Mouse (Mus musculus): ENCODE measurements around the gene Olfr1042. TPM values are rescaled to one million over a fixed set of nuclear protein-coding genes. Genes with fewer than 3 reads are reported as not detected.
"Not testable (repeated sequence)": the region's sequence is repeated elsewhere in the genome, so short reads cannot be mapped to it uniquely, and the experiment has no call there.

Gene Olfr1042
- total RNA-seq (2015; ENCODE audit: low replicate concordance): not detected in 2 replicates
- not detected in 2 replicates for total RNA-seq (2017; ENCODE audit: low replicate concordance)

- ATAC-seq (replicated peaks; ENCODE audit: low FRiP score, poor library complexity, severe bottlenecking): no peak
Observed at GRCm38 (mm10) chr2:86161738-86162137, at the start of gene Olfr1042. Olfr1042 (minus strand) TSS chr2:86161838.

- no peak for ATAC-seq (replicated peaks; ENCODE audit: low FRiP score, poor library complexity, severe bottlenecking)
Observed at GRCm38 (mm10) chr2:86202909-86203308, 41.3 kb upstream of the Olfr1042 start, which contains the start of gene Olfr1045. Olfr1045 (minus strand) TSS chr2:86203009.

- no peak for ATAC-seq (replicated peaks; ENCODE audit: low FRiP score, poor library complexity, severe bottlenecking)
Observed at GRCm38 (mm10) chr2:86195863-86196262, 34.2 kb upstream of the Olfr1042 start.

DNA sequence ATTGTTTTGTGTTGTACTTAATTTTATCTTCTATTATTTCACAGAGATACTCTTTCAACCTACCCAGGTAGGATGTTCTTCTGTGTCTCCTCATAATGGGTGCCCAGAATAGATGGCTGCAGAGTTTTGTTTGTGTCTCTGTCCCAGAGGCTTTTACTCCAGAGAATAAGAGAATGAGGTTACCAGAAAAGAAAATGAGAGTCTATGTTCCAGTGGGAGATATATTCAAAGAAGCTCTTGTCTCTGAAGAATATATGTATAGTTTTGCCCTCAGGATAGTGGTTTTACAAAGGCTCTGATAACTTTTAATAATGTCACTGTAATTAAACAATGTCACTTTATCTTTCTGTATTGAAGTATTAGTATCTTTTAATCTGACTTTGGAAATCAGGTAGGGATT is 23.9 kb upstream of the Olfr1042 start, which contains the start of gene Olfr52:
Gene Olfr52 (minus strand): TSS at position 101 of the 400 bp plus-strand sequence.
- no peak for ATAC-seq (replicated peaks; ENCODE audit: low FRiP score, poor library complexity, severe bottlenecking)

DNA sequence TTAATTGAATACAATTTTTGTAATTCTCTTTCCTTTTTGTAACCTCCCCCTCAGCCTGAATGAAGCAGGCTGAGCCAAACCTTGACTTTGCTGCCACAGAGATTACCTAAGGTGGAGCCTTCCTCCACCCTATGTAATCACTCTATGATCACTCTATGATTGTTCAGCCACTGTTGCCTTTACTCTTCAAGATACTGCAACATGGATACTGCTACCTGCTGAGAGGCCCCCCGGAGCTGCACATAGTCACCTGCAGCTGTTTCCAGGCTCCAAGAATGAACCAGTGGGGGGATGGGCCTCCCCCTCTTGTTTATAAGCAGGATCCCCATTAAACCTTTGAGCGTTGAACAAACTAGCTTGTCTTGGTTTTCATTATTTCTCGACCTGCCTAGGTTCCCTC is 18.3 kb upstream of the Olfr1042 start:
- ATAC-seq (replicated peaks; ENCODE audit: low FRiP score, poor library complexity, severe bottlenecking): no peak

DNA sequence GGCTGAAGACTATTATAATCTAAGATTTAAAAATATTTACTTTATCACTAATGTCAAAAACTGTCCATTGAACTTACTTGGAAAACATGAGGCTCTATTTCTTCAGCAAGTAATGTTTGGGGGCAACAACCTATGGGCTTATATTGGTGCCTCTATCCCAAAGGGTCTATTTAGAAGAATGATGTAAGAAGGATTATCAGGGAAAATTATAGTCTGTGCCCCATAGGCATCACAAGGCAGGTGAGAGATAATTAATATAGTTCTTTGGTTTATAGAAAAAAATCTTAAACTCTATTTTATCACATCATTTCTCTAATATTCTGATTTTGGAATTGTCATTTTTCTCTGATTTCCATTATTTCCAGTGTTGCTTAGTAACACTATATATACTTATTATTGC is 16.1 kb upstream of the Olfr1042 start, which contains the start of gene Olfr1044:
Gene Olfr1044 (minus strand): TSS at position 101 of the 400 bp plus-strand sequence.
- ATAC-seq (replicated peaks; ENCODE audit: low FRiP score, poor library complexity, severe bottlenecking): no peak

DNA sequence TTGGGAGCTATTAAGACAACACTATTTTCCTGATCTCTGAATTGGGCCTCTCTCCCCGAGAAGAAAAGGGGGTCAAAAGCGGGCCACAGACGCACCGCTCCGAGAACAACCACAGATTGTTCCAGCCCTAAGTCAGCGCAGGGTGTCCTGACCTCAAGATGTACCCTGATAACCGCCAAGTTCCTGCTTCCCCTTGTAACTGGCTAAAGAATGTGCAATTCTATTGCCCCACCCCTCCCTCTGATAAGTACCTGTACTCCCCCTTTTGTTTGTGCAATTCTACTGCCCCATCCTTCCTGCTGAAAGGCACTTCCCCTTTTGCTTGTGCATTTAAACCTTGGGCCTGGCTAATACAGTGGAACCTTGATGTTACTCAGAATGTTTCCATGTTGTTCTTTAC is 13.8 kb upstream of the Olfr1042 start:
- not testable (repeated sequence) for ATAC-seq (replicated peaks; ENCODE audit: low FRiP score, poor library complexity, severe bottlenecking)

GRCm38 (mm10) chr2:86167422-86167821 is 5.8 kb upstream of the Olfr1042 start, which contains the start of gene Olfr1043:
Olfr1043 (minus strand) TSS chr2:86167522.
- ATAC-seq (replicated peaks; ENCODE audit: low FRiP score, poor library complexity, severe bottlenecking): no peak

GRCm38 (mm10) chr2:86146632-86147031 is 15.0 kb downstream of the Olfr1042 start, which contains the start of gene Olfr1040:
Olfr1040 (minus strand) TSS chr2:86146732.
- no peak for ATAC-seq (replicated peaks; ENCODE audit: low FRiP score, poor library complexity, severe bottlenecking)

GRCm38 (mm10) chr2:86135828-86136227 is 25.8 kb downstream of the Olfr1042 start, which contains the start of gene Olfr1039:
Olfr1039 (minus strand) TSS chr2:86135928.
- no peak for ATAC-seq (replicated peaks; ENCODE audit: low FRiP score, poor library complexity, severe bottlenecking)

Other genes with a start within 250 kb of the Olfr1042 start
- not detected in 2 replicates for gene Olfr1025-ps1, start 246.6 kb downstream of the Olfr1042 start, total RNA-seq (2015; ENCODE audit: low replicate concordance)
- gene Olfr1025-ps1, start 246.6 kb downstream of the Olfr1042 start, total RNA-seq (2017; ENCODE audit: low replicate concordance): not detected in 2 replicates
- not detected in 2 replicates for gene Olfr1026, start 240.3 kb downstream of the Olfr1042 start, total RNA-seq (2015; ENCODE audit: low replicate concordance)
- gene Olfr1026, start 240.3 kb downstream of the Olfr1042 start, total RNA-seq (2017; ENCODE audit: low replicate concordance): not detected in 2 replicates
- gene Olfr1028, start 211.4 kb downstream of the Olfr1042 start, total RNA-seq (2015; ENCODE audit: low replicate concordance): not detected in 2 replicates
- gene Olfr1028, start 211.4 kb downstream of the Olfr1042 start, total RNA-seq (2017; ENCODE audit: low replicate concordance): 0.42 TPM in 1 of 2 replicates, not detected in the other
- not detected in 2 replicates for gene Olfr1029, start 187.9 kb downstream of the Olfr1042 start, total RNA-seq (2015; ENCODE audit: low replicate concordance)
- gene Olfr1029, start 187.9 kb downstream of the Olfr1042 start, total RNA-seq (2017; ENCODE audit: low replicate concordance): not detected in 2 replicates
- gene Olfr1030, start 182.6 kb downstream of the Olfr1042 start, total RNA-seq (2015; ENCODE audit: low replicate concordance): not detected in 2 replicates
- gene Olfr1030, start 182.6 kb downstream of the Olfr1042 start, total RNA-seq (2017; ENCODE audit: low replicate concordance): not detected in 2 replicates
- gene Olfr1031, start 171.5 kb downstream of the Olfr1042 start, total RNA-seq (2015; ENCODE audit: low replicate concordance): not detected in 2 replicates
- not detected in 2 replicates for gene Olfr1031, start 171.5 kb downstream of the Olfr1042 start, total RNA-seq (2017; ENCODE audit: low replicate concordance)
- gene Olfr1032, start 156.3 kb downstream of the Olfr1042 start, total RNA-seq (2015; ENCODE audit: low replicate concordance): not detected in 2 replicates
- gene Olfr1032, start 156.3 kb downstream of the Olfr1042 start, total RNA-seq (2017; ENCODE audit: low replicate concordance): not detected in 2 replicates
- not detected in 2 replicates for gene Olfr1033, start 141.2 kb downstream of the Olfr1042 start, total RNA-seq (2015; ENCODE audit: low replicate concordance)
- not detected in 2 replicates for gene Olfr1033, start 141.2 kb downstream of the Olfr1042 start, total RNA-seq (2017; ENCODE audit: low replicate concordance)
- not detected in 2 replicates for gene Olfr1034, start 116.0 kb downstream of the Olfr1042 start, total RNA-seq (2015; ENCODE audit: low replicate concordance)
- gene Olfr1034, start 116.0 kb downstream of the Olfr1042 start, total RNA-seq (2017; ENCODE audit: low replicate concordance): not detected in 2 replicates
- not detected in 2 replicates for gene Olfr1036, start 87.8 kb downstream of the Olfr1042 start, total RNA-seq (2015; ENCODE audit: low replicate concordance)
- not detected in 2 replicates for gene Olfr1036, start 87.8 kb downstream of the Olfr1042 start, total RNA-seq (2017; ENCODE audit: low replicate concordance)
- not detected in 2 replicates for gene Olfr1037, start 74.5 kb downstream of the Olfr1042 start, total RNA-seq (2015; ENCODE audit: low replicate concordance)
- not detected in 2 replicates for gene Olfr1037, start 74.5 kb downstream of the Olfr1042 start, total RNA-seq (2017; ENCODE audit: low replicate concordance)
- not detected in 2 replicates for gene Olfr1039, start 25.9 kb downstream of the Olfr1042 start, total RNA-seq (2015; ENCODE audit: low replicate concordance)
- gene Olfr1039, start 25.9 kb downstream of the Olfr1042 start, total RNA-seq (2017; ENCODE audit: low replicate concordance): not detected in 2 replicates
- not detected in 2 replicates for gene Olfr1040, start 15.1 kb downstream of the Olfr1042 start, total RNA-seq (2015; ENCODE audit: low replicate concordance)
- gene Olfr1040, start 15.1 kb downstream of the Olfr1042 start, total RNA-seq (2017; ENCODE audit: low replicate concordance): 2.2 TPM in 1 of 2 replicates, not detected in the other
- gene Olfr1043, start 5.7 kb upstream of the Olfr1042 start, total RNA-seq (2015; ENCODE audit: low replicate concordance): not detected in 2 replicates
- not detected in 2 replicates for gene Olfr1043, start 5.7 kb upstream of the Olfr1042 start, total RNA-seq (2017; ENCODE audit: low replicate concordance)
- gene Olfr1044, start 16.0 kb upstream of the Olfr1042 start, total RNA-seq (2015; ENCODE audit: low replicate concordance): not detected in 2 replicates
- gene Olfr1044, start 16.0 kb upstream of the Olfr1042 start, total RNA-seq (2017; ENCODE audit: low replicate concordance): 1.1 TPM in 1 of 2 replicates, not detected in the other
- not detected in 2 replicates for gene Olfr52, start 23.8 kb upstream of the Olfr1042 start, total RNA-seq (2015; ENCODE audit: low replicate concordance)
- not detected in 2 replicates for gene Olfr52, start 23.8 kb upstream of the Olfr1042 start, total RNA-seq (2017; ENCODE audit: low replicate concordance)
- gene Olfr1045, start 41.2 kb upstream of the Olfr1042 start, total RNA-seq (2015; ENCODE audit: low replicate concordance): not detected in 2 replicates
- gene Olfr1045, start 41.2 kb upstream of the Olfr1042 start, total RNA-seq (2017; ENCODE audit: low replicate concordance): not detected in 2 replicates
- not detected in 2 replicates for gene Olfr1046, start 57.5 kb upstream of the Olfr1042 start, total RNA-seq (2015; ENCODE audit: low replicate concordance)
- gene Olfr1046, start 57.5 kb upstream of the Olfr1042 start, total RNA-seq (2017; ENCODE audit: low replicate concordance): not detected in 2 replicates
- gene Olfr1047, start 69.6 kb upstream of the Olfr1042 start, total RNA-seq (2015; ENCODE audit: low replicate concordance): not detected in 2 replicates
- gene Olfr1047, start 69.6 kb upstream of the Olfr1042 start, total RNA-seq (2017; ENCODE audit: low replicate concordance): not detected in 2 replicates
- gene Olfr1048, start 78.5 kb upstream of the Olfr1042 start, total RNA-seq (2015; ENCODE audit: low replicate concordance): not detected in 2 replicates
- gene Olfr1048, start 78.5 kb upstream of the Olfr1042 start, total RNA-seq (2017; ENCODE audit: low replicate concordance): not detected in 2 replicates
- gene Olfr1049, start 96.5 kb upstream of the Olfr1042 start, total RNA-seq (2015; ENCODE audit: low replicate concordance): not detected in 2 replicates
- gene Olfr1049, start 96.5 kb upstream of the Olfr1042 start, total RNA-seq (2017; ENCODE audit: low replicate concordance): not detected in 2 replicates
- gene Olfr1051, start 117.2 kb upstream of the Olfr1042 start, total RNA-seq (2015; ENCODE audit: low replicate concordance): not detected in 2 replicates
- gene Olfr1051, start 117.2 kb upstream of the Olfr1042 start, total RNA-seq (2017; ENCODE audit: low replicate concordance): not detected in 2 replicates
- not detected in 2 replicates for gene Olfr1052, start 130.6 kb upstream of the Olfr1042 start, total RNA-seq (2015; ENCODE audit: low replicate concordance)
- 1.2 TPM in 1 of 2 replicates, not detected in the other for gene Olfr1052, start 130.6 kb upstream of the Olfr1042 start, total RNA-seq (2017; ENCODE audit: low replicate concordance)
- not detected in 2 replicates for gene Olfr1053, start 153.4 kb upstream of the Olfr1042 start, total RNA-seq (2015; ENCODE audit: low replicate concordance)
- not detected in 2 replicates for gene Olfr1053, start 153.4 kb upstream of the Olfr1042 start, total RNA-seq (2017; ENCODE audit: low replicate concordance)
- gene Olfr1054, start 173.6 kb upstream of the Olfr1042 start, total RNA-seq (2015; ENCODE audit: low replicate concordance): not detected in 2 replicates
- gene Olfr1054, start 173.6 kb upstream of the Olfr1042 start, total RNA-seq (2017; ENCODE audit: low replicate concordance): not detected in 2 replicates
- not detected in 2 replicates for gene Olfr1055, start 188.4 kb upstream of the Olfr1042 start, total RNA-seq (2015; ENCODE audit: low replicate concordance)
- gene Olfr1055, start 188.4 kb upstream of the Olfr1042 start, total RNA-seq (2017; ENCODE audit: low replicate concordance): not detected in 2 replicates
- not detected in 2 replicates for gene Olfr1056, start 200.6 kb upstream of the Olfr1042 start, total RNA-seq (2015; ENCODE audit: low replicate concordance)
- gene Olfr1056, start 200.6 kb upstream of the Olfr1042 start, total RNA-seq (2017; ENCODE audit: low replicate concordance): not detected in 2 replicates
- not detected in 2 replicates for gene Olfr1057, start 216.6 kb upstream of the Olfr1042 start, total RNA-seq (2015; ENCODE audit: low replicate concordance)
- gene Olfr1057, start 216.6 kb upstream of the Olfr1042 start, total RNA-seq (2017; ENCODE audit: low replicate concordance): not detected in 2 replicates
- not detected in 2 replicates for gene Olfr1058, start 226.7 kb upstream of the Olfr1042 start, total RNA-seq (2015; ENCODE audit: low replicate concordance)
- not detected in 2 replicates for gene Olfr1058, start 226.7 kb upstream of the Olfr1042 start, total RNA-seq (2017; ENCODE audit: low replicate concordance)

All from erythroblast, adult 5-6 weeks (primary cell).